Mouse (Mus musculus) inflammation-experienced regulatory T-cells, adult 6 months (primary cell): ENCODE data around the gene Tmprss4. TPM values are rescaled to one million over a fixed set of nuclear protein-coding genes. Genes with fewer than 3 reads are reported as not detected.

Experiments used
- ATAC-seq: one replicate; pipeline ENCODE4 v1.8.0; 2017
- polyA plus RNA-seq, 3 experiments: library from polyadenylated mRNA; unstranded; fragments of 100-300 nt; shearing (Covaris generic); gene quantifications; one replicate each; pipeline ENCODE4 v1.2.1; 2017

Gene Tmprss4
- polyA plus RNA-seq: not detected

GRCm38 (mm10) chr9:45203797-45204410 is at the start of gene Tmprss4:
TSS of gene Tmprss4 (minus strand) at chr9:45204092.
- ATAC-seq: peak; percentile 22

GRCm38 (mm10) chr9:45252395-45252794 is 48.5 kb upstream of the Tmprss4 start:
- peak; percentile 27 for ATAC-seq

GRCm38 (mm10) chr9:45251990-45252389 is 48.1 kb upstream of the Tmprss4 start:
- peak; percentile 56 for ATAC-seq

GRCm38 (mm10) chr9:45251281-45251680 is 47.4 kb upstream of the Tmprss4 start:
- peak; percentile 67 for ATAC-seq

GRCm38 (mm10) chr9:45250306-45250705 is 46.4 kb upstream of the Tmprss4 start:
- ATAC-seq: no peak

- peak; percentile 46 for ATAC-seq
These were observed 43.6 kb upstream of the Tmprss4 start for GRCm38 (mm10) chr9:45247536-45247935.

- peak; percentile 42 for ATAC-seq
These were observed 42.2 kb upstream of the Tmprss4 start for GRCm38 (mm10) chr9:45246060-45246459.

GRCm38 (mm10) chr9:45245432-45245831 is 41.5 kb upstream of the Tmprss4 start:
- ATAC-seq: no peak

GRCm38 (mm10) chr9:45241397-45241796 is 37.5 kb upstream of the Tmprss4 start:
- ATAC-seq: peak; percentile 77

GRCm38 (mm10) chr9:45236744-45237143 is 32.9 kb upstream of the Tmprss4 start:
- no peak for ATAC-seq

GRCm38 (mm10) chr9:45235668-45236227 is 31.9 kb upstream of the Tmprss4 start:
- ATAC-seq: peak; percentile 56

GRCm38 (mm10) chr9:45229359-45229758 is 25.5 kb upstream of the Tmprss4 start:
- peak; percentile 93 for ATAC-seq

GRCm38 (mm10) chr9:45221567-45221966 is 17.7 kb upstream of the Tmprss4 start:
- peak; percentile 81 for ATAC-seq

- no peak for ATAC-seq
These were observed 15.8 kb upstream of the Tmprss4 start for GRCm38 (mm10) chr9:45219644-45220043.

GRCm38 (mm10) chr9:45215526-45216179 is 11.8 kb upstream of the Tmprss4 start:
- ATAC-seq: no peak

- no peak for ATAC-seq
These were observed 8.1 kb upstream of the Tmprss4 start for GRCm38 (mm10) chr9:45212001-45212400.

GRCm38 (mm10) chr9:45207015-45207743 is 3.3 kb upstream of the Tmprss4 start:
- peak; percentile 70 for ATAC-seq

- no peak for ATAC-seq
These were observed 2.2 kb upstream of the Tmprss4 start for GRCm38 (mm10) chr9:45206121-45206520.

- ATAC-seq: no peak
These were observed 1.3 kb upstream of the Tmprss4 start for GRCm38 (mm10) chr9:45205143-45205542.

GRCm38 (mm10) chr9:45202021-45202798 is 1.7 kb downstream of the Tmprss4 start:
- ATAC-seq: no peak

- no peak for ATAC-seq
These were observed 2.5 kb downstream of the Tmprss4 start for GRCm38 (mm10) chr9:45201319-45201947.

- ATAC-seq: no peak
These were observed 6.3 kb downstream of the Tmprss4 start for GRCm38 (mm10) chr9:45197549-45197948.
